Mouse (Mus musculus) CH12.LX (cell line): ENCODE measurements around the gene Kcnd3. TPM values are rescaled to one million over a fixed set of nuclear protein-coding genes. Genes with fewer than 3 reads are reported as not detected.

ENCODE experiments used
- DNase-seq: peaks from one replicate; pipeline ENCODE4 v3.0.0-alpha.2; 2013; ENCODE audit errors: extremely low read depth
- H3K27ac ChIP-seq: 2 replicates; pipeline ENCODE4 v1.5.1; 2012; ENCODE audit warnings: low read depth, mild to moderate bottlenecking, control low read depth, moderate library complexity; ENCODE audit not compliant: insufficient read depth
- H3K27me3 ChIP-seq: replicated peaks from 2 replicates; pipeline ENCODE3; 2012; ENCODE audit warnings: inconsistent platforms
- H3K36me3 ChIP-seq, 2 experiments: replicated peaks in 1 of 2; 2 replicates each; pipeline versions ENCODE3 to v1.6.1; 2012; ENCODE audit warnings: inconsistent platforms in 1 of 2, low read length in 1 of 2, mild to moderate bottlenecking in 1 of 2, mixed read lengths in 1 of 2, moderate library complexity in 1 of 2; ENCODE audit not compliant: control insufficient read depth in 1 of 2, insufficient read depth in 1 of 2
- H3K4me1 ChIP-seq, 2 experiments: 2 replicates each; pipeline ENCODE4 v1.6.1; 2012; ENCODE audit warnings: inconsistent platforms in 1 of 2, moderate library complexity in 1 of 2; ENCODE audit not compliant: insufficient read depth in 2 of 2, control insufficient read depth in 1 of 2
- H3K4me2 ChIP-seq: 2 replicates; pipeline ENCODE4 v1.6.1; 2012; ENCODE audit warnings: low read depth, mild to moderate bottlenecking, control low read depth; ENCODE audit not compliant: poor library complexity, insufficient read depth, severe bottlenecking
- H3K4me3 ChIP-seq, 3 experiments: fragments of 150-350 bp in 1 of 3; sonication (generic) in 1 of 3; replicated peaks in 1 of 3; 2 replicates each; pipeline versions ENCODE3 to v1.5.1; 2011 to 2012; ENCODE audit warnings: low read depth in 2 of 3, low read length in 2 of 3, mild to moderate bottlenecking in 2 of 3, moderate library complexity in 2 of 3, control low read depth in 1 of 3, improper control_type of control experiment in 1 of 3, inconsistent platforms in 1 of 3, mixed read lengths in 1 of 3; ENCODE audit not compliant: poor library complexity in 1 of 3
- H3K79me2 ChIP-seq: replicated peaks from 2 replicates; pipeline ENCODE4 v1.6.1; 2012; ENCODE audit warnings: mild to moderate bottlenecking, moderate library complexity; ENCODE audit not compliant: control insufficient read depth, poor library complexity, insufficient read depth, severe bottlenecking; ENCODE audit errors: extremely low read depth
- H3K9ac ChIP-seq: 2 replicates; pipeline ENCODE4 v1.6.1; 2012; ENCODE audit warnings: low read depth, mild to moderate bottlenecking, control low read depth, moderate library complexity; ENCODE audit not compliant: insufficient read depth
- H3K9me3 ChIP-seq: replicated peaks from 2 replicates; pipeline ENCODE3; 2012; ENCODE audit warnings: low read length, inconsistent platforms, mixed read lengths
- BHLHE40 ChIP-seq: IDR thresholded peaks from 2 replicates; pipeline ENCODE4 v1.6.1; 2011; ENCODE audit warnings: mild to moderate bottlenecking, low read depth, low read length, improper control_type of control experiment
- CTCF ChIP-seq, 2 experiments: IDR thresholded peaks in 1 of 2; conservative IDR thresholded peaks in 1 of 2; 2 replicates each; pipeline ENCODE4 v1.5.1; 2011 to 2012; ENCODE audit warnings: low read depth in 2 of 2, low read length in 2 of 2, improper control_type of control experiment in 1 of 2, inconsistent platforms in 1 of 2, mild to moderate bottlenecking in 1 of 2, moderate library complexity in 1 of 2
- E2F4 ChIP-seq: IDR thresholded peaks from 2 replicates; pipeline ENCODE4 v1.6.1; 2011; ENCODE audit warnings: low read depth, low read length, improper control_type of control experiment; ENCODE audit not compliant: insufficient replicate concordance
- ELF1 ChIP-seq: IDR thresholded peaks from 2 replicates; pipeline ENCODE4 v1.6.1; 2014; ENCODE audit warnings: low read depth, mild to moderate bottlenecking, inconsistent platforms, low read length, improper control_type of control experiment
- ETS1 ChIP-seq: conservative IDR thresholded peaks from 2 replicates; pipeline ENCODE4 v1.6.1; 2012; ENCODE audit warnings: low read depth, mild to moderate bottlenecking, inconsistent platforms, low read length, improper control_type of control experiment, moderate library complexity
- JUN ChIP-seq: IDR thresholded peaks from 2 replicates; pipeline ENCODE4 v1.6.1; 2011; ENCODE audit warnings: low read depth, mild to moderate bottlenecking, low read length, improper control_type of control experiment, moderate library complexity; ENCODE audit not compliant: insufficient read depth
- JUND ChIP-seq: conservative IDR thresholded peaks from 2 replicates; pipeline ENCODE4 v1.6.1; 2011; ENCODE audit warnings: low read depth, low read length, improper control_type of control experiment
- MAFK ChIP-seq: IDR thresholded peaks from 2 replicates; pipeline ENCODE4 v1.6.1; 2011; ENCODE audit warnings: low read length, improper control_type of control experiment; ENCODE audit not compliant: insufficient replicate concordance
- MAX ChIP-seq: IDR thresholded peaks from 2 replicates; pipeline ENCODE4 v1.6.1; 2011; ENCODE audit warnings: low read length, improper control_type of control experiment
- MAZ ChIP-seq: IDR thresholded peaks from 2 replicates; pipeline ENCODE4 v1.6.1; 2012; ENCODE audit warnings: low read depth, mild to moderate bottlenecking, inconsistent platforms, low read length, improper control_type of control experiment, moderate library complexity
- MEF2A ChIP-seq: IDR thresholded peaks from 2 replicates; pipeline ENCODE4 v1.6.1; 2014; ENCODE audit warnings: low read depth, mild to moderate bottlenecking, inconsistent platforms, low read length, improper control_type of control experiment, borderline replicate concordance
- MXI1 ChIP-seq: IDR thresholded peaks from 2 replicates; pipeline ENCODE4 v1.6.1; 2011; ENCODE audit warnings: mild to moderate bottlenecking, low read depth, low read length, improper control_type of control experiment
- RAD21 ChIP-seq: IDR thresholded peaks from 2 replicates; pipeline ENCODE4 v1.6.1; 2011; ENCODE audit warnings: low read depth, mild to moderate bottlenecking, low read length, improper control_type of control experiment, moderate library complexity
- RCOR1 ChIP-seq: conservative IDR thresholded peaks from 2 replicates; pipeline ENCODE4 v1.6.1; 2012; ENCODE audit warnings: low read depth, mild to moderate bottlenecking, inconsistent platforms, low read length, improper control_type of control experiment
- SMC3 ChIP-seq: IDR thresholded peaks from 2 replicates; pipeline ENCODE4 v1.6.1; 2011; ENCODE audit warnings: low read depth, low read length, improper control_type of control experiment
- TBP ChIP-seq: conservative IDR thresholded peaks from 2 replicates; pipeline ENCODE4 v1.6.1; 2011; ENCODE audit warnings: low read depth, low read length, improper control_type of control experiment
- USF1 ChIP-seq: IDR thresholded peaks from 2 replicates; pipeline ENCODE4 v1.6.1; 2014; ENCODE audit warnings: low read depth, mild to moderate bottlenecking, inconsistent platforms, low read length, improper control_type of control experiment
- dilution Hi-C: fragments of 300-500 bp; cut with MboI; formaldehyde crosslinking; loops from 2 replicates; pipeline ENCODE4 v1.14.3; 2020; ENCODE audit warnings: low sequenced_read_pairs; ENCODE audit not compliant: extremely low pct_unique_long_range_greater_than_20kb, extremely low pct_ligation_motif_present
- in situ Hi-C: fragments of 300-500 bp; cut with MboI; formaldehyde crosslinking; loops from 3 replicates; pipeline ENCODE4 v1.14.3; 2019; ENCODE audit warnings: low sequenced_read_pairs, low pct_ligation_motif_present, low pct_unique_long_range_greater_than_20kb, mixed read lengths
- polyA plus RNA-seq: library from polyadenylated mRNA; unstranded; fragments of >175 nt; gene quantifications from 2 replicates; pipeline ENCODE4 v1.2.1, GENCODE M21; 2012; ENCODE audit warnings: low read depth; ENCODE audit not compliant: insufficient read length
- total RNA-seq, 2 experiments: library from RNA; depleted of rRNA; stranded (reverse); fragments of 300-350 nt in 1 of 2; fragments of >200 nt in 1 of 2; gene quantifications; 2 replicates each; pipeline ENCODE4 v1.2.3; 2012 to 2014

The Kcnd3 gene
- total and polyA plus RNA-seq, 3 experiments = not detected

DNA sequence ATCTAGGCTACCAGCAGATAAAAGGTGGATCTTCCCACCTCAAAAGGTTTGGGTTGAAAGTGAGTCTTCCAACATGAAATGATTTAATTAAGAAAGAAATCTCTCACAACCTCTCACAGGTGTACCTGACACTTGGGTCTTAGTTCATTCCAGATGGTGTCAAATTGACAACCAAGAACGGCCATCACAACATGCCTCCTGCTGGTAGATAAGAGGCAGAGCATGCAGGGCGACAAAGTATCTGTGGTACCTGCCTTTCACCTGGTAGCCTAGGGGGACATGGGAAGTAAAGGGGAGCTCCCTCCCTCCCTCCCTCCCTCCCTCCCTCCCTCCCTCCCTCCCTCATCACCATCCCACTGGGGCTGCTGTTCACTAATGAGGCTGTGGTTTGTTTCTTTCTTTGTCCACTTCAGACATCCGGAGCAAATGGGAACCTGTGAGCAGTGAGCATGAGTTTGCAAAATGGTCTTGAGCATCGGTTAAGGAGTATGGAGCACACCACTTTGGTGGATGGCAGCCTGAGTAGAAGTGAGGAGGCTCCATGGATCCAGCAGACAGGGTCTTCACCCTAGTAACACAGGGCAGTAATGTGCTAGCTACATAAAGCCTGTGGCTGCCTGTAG lies 11.1 kb upstream of the Kcnd3 start:
- Histone ChIP-seq H3K4me2 (no peak overlapping the region), H3K27ac (no peak overlapping the region), H3K27me3 (peaks cover 87% of the 10 kb centered on the region), H3K9me3 (no peaks in the 10 kb centered on the region), H3K36me3 (no peaks in the 10 kb centered on the region), H3K4me3 (no peak overlapping the region), H3K9ac (no peak overlapping the region), H3K4me1 (no peaks in the 10 kb centered on the region), H3K79me2 (no peaks in the 10 kb centered on the region)
- dilution Hi-C loops (no loop called here), in situ Hi-C loops (no loop called here)
- TF ChIP-seq RAD21 (peak; percentile 39), MXI1 (no peak), MAX (no peak), USF1 (no peak), MAFK (no peak), ELF1 (no peak), JUND (no peak), SMC3 (peak; percentile 62), CTCF (conservative IDR thresholded peaks at IDR 0.05 in 1 of 2, IDR thresholded peaks at IDR 0.05 in 1 of 2; ENCODE audit: low read depth in 2 of 2, low read length in 2 of 2) (peak in 1 of 2 experiments; percentile 57; a peak in 2 of 4 replicates), E2F4 (no peak), TBP (no peak), MAZ (no peak)
- peak; percentile 6 for DNase-seq

DNA sequence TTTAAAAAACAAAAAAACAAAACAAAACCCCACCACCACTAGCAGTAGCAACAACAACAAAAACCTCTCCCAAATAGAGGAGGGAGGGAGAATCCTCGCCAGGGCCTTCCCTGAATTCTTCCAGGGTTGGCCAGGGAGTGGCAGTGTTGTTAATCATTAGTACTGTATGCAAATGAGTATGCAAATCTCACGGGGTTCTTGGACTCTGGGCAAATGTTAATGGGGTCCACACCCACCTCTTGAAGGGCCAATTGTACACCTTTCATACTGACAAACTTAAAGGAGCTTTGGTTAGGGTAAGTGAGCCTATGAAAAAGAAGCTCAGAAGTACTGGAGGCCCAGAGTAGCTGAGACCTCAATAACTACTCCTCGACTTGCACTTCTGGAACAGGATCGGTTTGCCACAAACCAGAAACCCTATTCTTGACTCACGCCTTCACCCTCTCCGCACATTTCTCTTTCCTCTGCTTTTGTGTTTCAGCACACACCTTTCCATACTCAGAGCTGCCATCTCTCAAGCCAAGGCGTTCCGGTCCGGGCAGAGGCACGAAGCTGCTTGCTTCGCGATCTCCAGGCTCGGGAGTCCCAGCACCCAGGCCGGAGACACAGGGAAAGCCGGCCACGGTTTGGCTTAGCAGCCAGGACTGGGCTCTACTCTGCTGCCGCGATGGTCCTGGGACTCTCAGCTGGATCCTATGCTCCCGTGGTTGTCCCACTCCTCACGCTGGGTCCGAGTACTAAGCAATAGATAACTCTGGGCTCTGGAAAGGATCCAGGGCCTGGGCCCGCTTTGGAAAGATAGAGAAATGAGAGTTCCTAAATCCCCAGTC lies 1.3 kb upstream of the Kcnd3 start:
- in situ Hi-C loops (no loop called here), dilution Hi-C loops (no loop called here)
- DNase-seq = no peak
- H3K9ac ChIP-seq = no peak overlapping the region
- H3K4me2 ChIP-seq = no peak overlapping the region
- no peaks in the 10 kb centered on the region for H3K79me2 ChIP-seq
- peaks cover 71% of the 10 kb centered on the region for H3K27me3 ChIP-seq
- H3K9me3 ChIP-seq = peaks cover 3% of the 10 kb centered on the region
- TF ChIP-seq MEF2A (no peak), ETS1 (no peak), BHLHE40 (no peak), JUN (no peak), RCOR1 (no peak), CTCF (conservative IDR thresholded peaks at IDR 0.05 in 1 of 2, IDR thresholded peaks at IDR 0.05 in 1 of 2; ENCODE audit: low read depth in 2 of 2, low read length in 2 of 2) (no peak)
- TF ChIP-seq, all 38 proteins: peak for 0
- Histone ChIP-seq H3K27ac (no peak overlapping the region), H3K4me3 (no peak overlapping the region), H3K36me3 (no peaks in the 10 kb centered on the region), H3K4me1 (no peaks in the 10 kb centered on the region)
